Mouse (Mus musculus): ENCODE data around the gene Dalrd3. TPM values are rescaled to one million over a fixed set of nuclear protein-coding genes. Genes with fewer than 3 reads are reported as not detected.

The Dalrd3 gene
- polyA plus RNA-seq, 2 experiments = 124 to 144 TPM

GRCm38 (mm10) chr9:108566815-108567776, 2.6 kb upstream of the Dalrd3 start, which contains the start of gene Ndufaf3:
TSS of gene Ndufaf3 (minus strand) at chr9:108567434.
- Histone ChIP-seq H3K27ac (replicated peaks; ENCODE audit: low read depth, low read length) (peak within 1 kb of the TSS; percentile 75), H3K36me3 (ENCODE audit: control insufficient read depth, insufficient read depth, low read length) (peaks cover 48% of the 10 kb centered on the region), H3K4me2 (replicated peaks; ENCODE audit: low read depth, low read length, severe bottlenecking) (peak within 1 kb of the TSS; percentile 83), H3K9me3 (ENCODE audit: control insufficient read depth, low read length) (no peaks in the 10 kb centered on the region), H3K4me3 (replicated peaks; ENCODE audit: low read length) (peak within 1 kb of the TSS; percentile 67), H3K27me3 (ENCODE audit: control insufficient read depth, insufficient read depth, low read length) (no peaks in the 10 kb centered on the region), H3K4me1 (ENCODE audit: control insufficient read depth, insufficient read depth, low read length) (peaks cover 16% of the 10 kb centered on the region), H3K9ac (ENCODE audit: low read depth, low read length, severe bottlenecking) (peak within 1 kb of the TSS; percentile 74)
- peak; percentile 58; the same call in 1 of the 2 replicates for TF ChIP-seq POLR2A (IDR thresholded peaks at IDR 0.05; ENCODE audit: borderline replicate concordance, extremely low read depth, insufficient read depth, insufficient read length)
- WGBS = under 1% methylated on average over 67 of the region's 73 CpGs
- ATAC-seq (ENCODE audit: low FRiP score, low read depth) (peak; percentile 87), DNase-seq (ENCODE audit: low spot score) (peak; percentile 96)

DNA sequence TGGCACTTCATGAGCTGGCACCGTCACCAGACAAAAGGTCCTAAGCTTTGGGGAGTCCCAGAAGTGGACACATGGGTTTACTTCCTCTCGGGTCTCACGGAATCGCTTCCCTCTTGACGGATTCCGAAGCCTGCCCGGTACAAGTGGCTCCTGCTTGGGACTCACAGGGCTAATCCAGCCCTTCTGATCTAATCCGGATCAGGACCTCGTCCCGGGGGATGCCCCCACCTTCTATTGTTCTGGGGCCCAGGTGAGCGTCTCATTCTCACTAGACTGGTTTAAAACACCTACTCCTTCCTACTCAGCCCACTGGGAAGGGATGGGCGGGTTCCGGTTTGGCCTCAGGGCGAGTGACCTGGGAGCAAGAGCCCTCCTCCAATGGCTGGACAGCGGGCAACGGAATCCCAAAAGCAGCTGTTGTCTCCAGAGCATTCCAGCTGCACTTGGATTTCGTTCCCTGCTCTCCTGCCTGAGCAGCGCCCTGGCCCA, 1.7 kb upstream of the Dalrd3 start:
- DNase-seq (ENCODE audit: low spot score) = no peak
- H3K4me1 ChIP-seq (ENCODE audit: control insufficient read depth, insufficient read depth, low read length) = peaks cover 16% of the 10 kb centered on the region
- 11% methylated on average over 18 of the region's 18 CpGs for WGBS
- H3K27ac ChIP-seq (replicated peaks; ENCODE audit: low read depth, low read length) = peak overlapping the region; percentile 75
- H3K27me3 ChIP-seq (ENCODE audit: control insufficient read depth, insufficient read depth, low read length) = no peaks in the 10 kb centered on the region
- TF ChIP-seq POLR2A (IDR thresholded peaks at IDR 0.05; ENCODE audit: borderline replicate concordance, extremely low read depth, insufficient read depth, insufficient read length) = no peak
- H3K36me3 ChIP-seq (ENCODE audit: control insufficient read depth, insufficient read depth, low read length) = peaks cover 49% of the 10 kb centered on the region
- no peaks in the 10 kb centered on the region for H3K9me3 ChIP-seq (ENCODE audit: control insufficient read depth, low read length)
- peak overlapping the region; percentile 83 for H3K4me2 ChIP-seq (replicated peaks; ENCODE audit: low read depth, low read length, severe bottlenecking)
- peak overlapping the region; percentile 74 for H3K9ac ChIP-seq (ENCODE audit: low read depth, low read length, severe bottlenecking)
- H3K4me3 ChIP-seq (replicated peaks; ENCODE audit: low read length) = peak overlapping the region; percentile 67
- no peak for ATAC-seq (ENCODE audit: low FRiP score, low read depth)

DNA sequence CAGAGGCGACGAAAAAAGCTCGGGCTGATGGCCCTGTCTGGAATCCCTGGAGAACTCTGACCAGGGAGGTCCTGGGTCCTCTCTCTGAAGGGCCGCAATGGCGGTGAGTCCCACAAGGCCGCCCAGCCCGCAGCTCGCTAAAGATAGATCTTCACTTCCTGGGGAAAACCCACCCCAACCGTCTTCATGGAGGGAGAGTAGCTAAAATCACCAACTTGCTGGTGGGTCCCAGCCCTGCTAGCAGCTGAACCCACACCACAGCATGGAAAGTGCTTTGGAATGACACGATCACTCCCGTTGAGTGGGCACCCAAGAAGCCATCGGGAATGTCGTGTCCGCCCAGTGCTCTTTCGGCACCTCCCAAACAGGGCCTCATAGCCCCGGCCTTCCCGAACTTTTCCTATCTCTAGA, 1.2 kb upstream of the Dalrd3 start:
- Histone ChIP-seq H3K9me3 (ENCODE audit: control insufficient read depth, low read length) (no peaks in the 10 kb centered on the region), H3K4me3 (replicated peaks; ENCODE audit: low read length) (peak overlapping the region; percentile 67; the same call in 1 of the 2 replicates), H3K36me3 (ENCODE audit: control insufficient read depth, insufficient read depth, low read length) (peaks cover 49% of the 10 kb centered on the region), H3K4me2 (replicated peaks; ENCODE audit: low read depth, low read length, severe bottlenecking) (peak overlapping the region; percentile 83), H3K4me1 (ENCODE audit: control insufficient read depth, insufficient read depth, low read length) (peaks cover 16% of the 10 kb centered on the region), H3K9ac (ENCODE audit: low read depth, low read length, severe bottlenecking) (peak overlapping the region; percentile 74; the same call in 1 of the 2 replicates), H3K27ac (replicated peaks; ENCODE audit: low read depth, low read length) (0 out of 2 replicates have a peak overlapping the region, but pooled peaks have one; percentile 75), H3K27me3 (ENCODE audit: control insufficient read depth, insufficient read depth, low read length) (no peaks in the 10 kb centered on the region)
- no peak for ATAC-seq (ENCODE audit: low FRiP score, low read depth)
- DNase-seq (ENCODE audit: low spot score) = no peak
- TF ChIP-seq POLR2A (IDR thresholded peaks at IDR 0.05; ENCODE audit: borderline replicate concordance, extremely low read depth, insufficient read depth, insufficient read length) = no peak
- WGBS = 86% methylated on average over 17 of the region's 17 CpGs

DNA sequence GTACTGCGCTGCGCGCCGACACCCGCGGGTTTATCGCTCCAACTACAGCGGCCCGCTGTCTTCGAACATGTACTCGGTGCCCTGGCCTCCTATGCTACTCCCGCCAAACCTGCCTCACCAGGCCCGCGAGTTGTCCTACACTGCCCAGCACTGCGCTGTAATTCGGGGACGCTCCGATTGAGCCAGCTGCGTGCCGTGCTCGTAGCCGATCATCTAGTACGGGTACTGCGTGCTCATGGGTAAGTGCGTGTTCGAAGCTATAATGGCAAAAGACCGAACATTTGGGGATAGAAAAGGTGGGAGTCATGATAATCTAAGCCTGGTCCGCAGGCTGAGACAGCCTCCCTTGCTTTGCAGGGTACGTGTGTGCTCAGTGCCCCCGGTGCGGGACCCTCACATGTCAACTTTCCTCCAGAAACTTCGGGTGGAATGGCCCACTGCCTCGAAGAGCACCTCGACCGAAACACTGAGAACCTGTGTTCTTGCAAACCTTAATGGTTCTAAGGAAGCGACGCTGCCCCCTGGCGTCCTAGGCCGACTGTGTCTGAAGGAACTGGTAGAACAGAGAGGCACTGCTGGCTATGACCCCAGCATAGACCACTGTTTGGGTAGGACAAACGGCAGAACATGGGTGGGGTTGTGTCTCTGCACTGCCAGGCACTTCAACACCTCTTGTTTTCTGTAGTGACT, 666 bp downstream of the Dalrd3 start:
- Histone ChIP-seq H3K4me1 (ENCODE audit: control insufficient read depth, insufficient read depth, low read length) (peaks cover 16% of the 10 kb centered on the region), H3K4me3 (replicated peaks; ENCODE audit: low read length) (peak overlapping the region; percentile 62), H3K4me2 (replicated peaks; ENCODE audit: low read depth, low read length, severe bottlenecking) (peak overlapping the region; percentile 99), H3K9me3 (ENCODE audit: control insufficient read depth, low read length) (no peaks in the 10 kb centered on the region), H3K27ac (replicated peaks; ENCODE audit: low read depth, low read length) (peak overlapping the region; percentile 67; the same call in 1 of the 2 replicates), H3K36me3 (ENCODE audit: control insufficient read depth, insufficient read depth, low read length) (peaks cover 48% of the 10 kb centered on the region), H3K9ac (ENCODE audit: low read depth, low read length, severe bottlenecking) (peak overlapping the region; percentile 63), H3K27me3 (ENCODE audit: control insufficient read depth, insufficient read depth, low read length) (no peaks in the 10 kb centered on the region)
- 2% methylated on average over 35 of the region's 40 CpGs for WGBS
- no peak for TF ChIP-seq POLR2A (IDR thresholded peaks at IDR 0.05; ENCODE audit: borderline replicate concordance, extremely low read depth, insufficient read depth, insufficient read length)
- DNase-seq (ENCODE audit: low spot score) = peak; percentile 84
- no peak for ATAC-seq (ENCODE audit: low FRiP score, low read depth)
